Mouse (Mus musculus) lung, postnatal 14 days (tissue): ENCODE data around the gene Palld.
A peak's percentile ranks its signal among the peaks of the same experiment; 100 is the strongest.

Source experiments
- DNase-seq: peaks from one replicate; pipeline ENCODE4 v3.0.0; 2021

Gene Palld

GRCm38 (mm10) chr8:61479506-61480214 lies 422.8 kb downstream of the Palld start:
- DNase-seq: peak; percentile 68

DNA sequence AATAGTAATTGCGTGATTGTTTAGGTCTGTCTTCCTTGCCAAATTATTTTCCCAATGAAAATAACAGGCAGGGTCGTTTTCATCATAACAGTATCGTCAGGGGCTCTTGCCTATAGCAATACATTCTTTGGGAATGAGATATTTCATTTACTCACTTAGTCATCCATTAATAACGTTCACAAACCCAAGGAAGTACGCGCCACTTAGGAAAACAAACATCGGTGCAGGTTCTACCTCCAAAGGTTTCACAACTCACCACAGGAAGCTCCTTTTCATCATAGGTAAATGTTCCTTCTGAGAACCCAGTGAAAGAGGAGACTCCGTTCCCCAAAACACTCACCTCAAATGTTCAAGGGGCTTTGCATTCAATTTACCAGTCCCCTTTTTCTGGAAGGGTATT lies 423.7 kb downstream of the Palld start:
- no peak for DNase-seq

GRCm38 (mm10) chr8:61478150-61478549 lies 424.3 kb downstream of the Palld start:
- no peak for DNase-seq

DNA sequence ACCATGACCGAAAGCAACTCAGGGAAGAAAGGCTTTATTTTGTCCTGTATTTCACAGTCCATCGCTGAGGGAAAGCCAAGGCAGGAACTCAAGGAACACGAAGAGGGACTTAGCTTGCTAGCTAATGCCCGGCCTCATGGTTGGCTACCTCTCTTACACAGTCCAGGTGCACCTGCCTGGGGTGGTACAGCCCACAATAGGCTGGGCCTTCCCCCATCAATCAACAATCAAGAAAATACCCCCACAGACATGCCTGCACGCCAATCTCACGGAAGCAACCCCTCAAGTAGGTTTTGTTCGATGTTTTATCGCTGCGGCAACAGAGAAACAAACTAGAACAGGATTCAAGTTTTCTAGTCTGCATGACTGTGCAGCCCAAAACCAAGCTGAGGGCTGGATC lies 426.3 kb downstream of the Palld start:
- no peak for DNase-seq

DNA sequence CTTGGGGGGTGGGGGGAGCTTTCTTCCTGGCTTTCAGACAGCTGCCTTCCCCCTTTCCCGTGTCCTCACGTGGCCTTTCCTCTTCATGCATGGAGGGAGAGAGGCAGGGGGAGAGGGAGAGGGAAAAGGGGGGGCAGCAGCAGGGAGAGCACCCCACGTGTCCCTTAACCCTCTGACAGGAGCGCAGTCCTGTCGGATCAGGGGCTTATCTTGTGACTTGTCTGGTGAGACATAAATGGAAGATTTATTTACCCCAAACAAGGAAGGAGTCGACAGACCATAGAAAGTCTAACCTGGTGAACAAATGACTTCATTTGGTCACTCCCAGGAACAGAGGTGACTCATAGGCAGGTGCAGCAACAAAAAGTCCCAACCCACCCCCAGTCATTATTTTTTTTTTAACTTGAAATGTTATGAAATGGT lies 427.2 kb downstream of the Palld start:
- DNase-seq: no peak

DNA sequence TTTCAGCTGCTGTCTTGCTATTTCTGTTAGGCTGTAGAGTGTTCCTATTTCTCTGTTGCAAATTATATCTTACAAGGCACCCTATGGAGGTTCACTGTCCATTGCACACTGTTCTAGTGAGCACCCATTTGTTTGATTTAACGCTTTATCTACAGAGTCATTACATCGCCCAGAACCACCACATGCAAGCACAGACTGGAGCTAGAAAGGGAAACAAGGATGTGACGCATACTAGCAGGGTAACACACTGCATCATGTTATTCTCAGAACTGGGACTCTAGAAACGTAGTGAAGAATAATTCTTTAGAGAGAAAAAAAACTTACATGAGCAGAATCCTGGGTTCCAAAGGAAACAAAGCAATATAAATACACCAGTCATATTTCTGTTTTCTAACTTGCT lies 432.3 kb downstream of the Palld start:
- DNase-seq: no peak

- DNase-seq: no peak
These were observed 435.0 kb downstream of the Palld start for GRCm38 (mm10) chr8:61467553-61467815.

- DNase-seq: no peak
These were observed 435.6 kb downstream of the Palld start for GRCm38 (mm10) chr8:61466696-61467552.

DNA sequence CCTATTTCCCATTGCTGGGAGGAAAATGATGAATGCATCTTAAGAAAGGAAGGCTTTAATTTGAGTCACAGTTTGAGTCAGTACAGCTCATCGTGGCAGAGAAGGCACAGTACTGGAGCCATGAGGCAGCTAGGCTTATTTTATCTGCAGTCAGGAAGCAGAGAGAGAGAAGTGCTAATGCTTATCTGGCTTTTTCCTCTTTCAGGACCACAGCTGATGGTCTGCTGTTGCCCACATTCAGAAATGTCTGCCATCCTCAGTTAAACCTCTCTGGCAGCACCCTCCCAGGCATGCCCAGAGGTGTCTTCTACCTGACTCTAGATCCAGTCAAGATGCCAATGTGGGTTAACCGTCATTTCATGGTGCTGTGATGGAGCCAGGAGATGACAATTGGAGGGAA lies 438.1 kb downstream of the Palld start:
- no peak for DNase-seq

DNA sequence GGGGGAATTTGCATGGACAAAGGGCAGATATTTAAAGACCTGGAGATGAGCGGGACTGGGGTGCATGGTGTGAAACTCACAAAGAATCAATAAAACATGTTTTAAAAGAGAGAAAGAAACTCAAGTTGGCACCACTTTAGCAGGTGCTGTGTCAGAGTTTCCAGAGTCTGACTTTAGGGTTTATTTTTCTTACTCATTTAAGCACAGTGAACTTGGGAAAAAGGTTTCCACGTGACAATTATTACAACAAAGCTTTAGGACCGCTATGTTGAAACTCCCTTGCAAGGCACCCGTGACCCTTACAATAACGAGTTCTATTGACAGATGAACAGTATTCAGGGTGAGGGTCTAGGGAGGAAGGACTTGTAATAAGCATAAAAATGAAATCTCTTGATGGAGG lies 440.3 kb downstream of the Palld start:
- DNase-seq: no peak
